Mouse (Mus musculus) adrenal gland, adult (tissue): ENCODE results near the gene Btbd8.
A peak's percentile ranks its signal among the peaks of the same experiment; 100 is the strongest.

Experiments used
- DNase-seq, 2 experiments: peaks; one replicate each; pipeline ENCODE4 v3.0.0; 2022 to 2023; ENCODE audit warnings: low spot score in 1 of 2; ENCODE audit not compliant: inconsistent age in 2 of 2

Btbd8 gene

GRCm38 (mm10) chr5:107448784-107449183, 11.0 kb downstream of the Btbd8 start:
- no peak for DNase-seq

- no peak for DNase-seq
Observed at GRCm38 (mm10) chr5:107449620-107450019, 11.8 kb downstream of the Btbd8 start.

GRCm38 (mm10) chr5:107450299-107450698, 12.5 kb downstream of the Btbd8 start:
- no peak for DNase-seq

GRCm38 (mm10) chr5:107462147-107463076, 24.6 kb downstream of the Btbd8 start:
- DNase-seq = no peak

- DNase-seq = no peak
Observed at GRCm38 (mm10) chr5:107466501-107466900, 28.7 kb downstream of the Btbd8 start.

GRCm38 (mm10) chr5:107467098-107467497, 29.3 kb downstream of the Btbd8 start:
- no peak for DNase-seq

- peak; percentile 11 to 26 for DNase-seq
Observed at GRCm38 (mm10) chr5:107470600-107471329, 33.0 kb downstream of the Btbd8 start.

GRCm38 (mm10) chr5:107480194-107480593, 42.4 kb downstream of the Btbd8 start:
- DNase-seq = no peak

GRCm38 (mm10) chr5:107488996-107489395, 51.2 kb downstream of the Btbd8 start:
- DNase-seq = no peak

GRCm38 (mm10) chr5:107491036-107491435, 53.2 kb downstream of the Btbd8 start:
- DNase-seq = no peak

- no peak for DNase-seq
Observed at GRCm38 (mm10) chr5:107492471-107492870, 54.7 kb downstream of the Btbd8 start.

GRCm38 (mm10) chr5:107494759-107495158, 57.0 kb downstream of the Btbd8 start:
- no peak for DNase-seq

- DNase-seq = no peak
Observed at GRCm38 (mm10) chr5:107496047-107496446, 58.2 kb downstream of the Btbd8 start.

- no peak for DNase-seq
Observed at GRCm38 (mm10) chr5:107497519-107498501, 60.0 kb downstream of the Btbd8 start.

GRCm38 (mm10) chr5:107498806-107499310, 61.1 kb downstream of the Btbd8 start:
- no peak for DNase-seq

GRCm38 (mm10) chr5:107499891-107500535, 62.2 kb downstream of the Btbd8 start:
- DNase-seq = no peak

- no peak for DNase-seq
Observed at GRCm38 (mm10) chr5:107500741-107501140, 62.9 kb downstream of the Btbd8 start.

- no peak for DNase-seq
Observed at GRCm38 (mm10) chr5:107507321-107507720, 69.5 kb downstream of the Btbd8 start, which contains the start of gene Gm42669. Gene Gm42669 (plus strand): TSS chr5:107507621.

- DNase-seq = no peak
Observed at GRCm38 (mm10) chr5:107510503-107510902, 72.7 kb downstream of the Btbd8 start.

- no peak for DNase-seq
Observed at GRCm38 (mm10) chr5:107511326-107511725, 73.5 kb downstream of the Btbd8 start.
